Comparison of ENCODE assay signal across 10 mouse cellular contexts in genomic region chr9:29220493-29220892, GRCm38 (mm10).
A peak's percentile ranks its signal among the peaks of the same experiment; 100 is the strongest.
DNase-seq lines count a peak whose midpoint lies in the region; ATAC-seq lines count a peak whose summit lies in the region.
"Had no signal": no experiment of that assay in that cellular context is flagged by ENCODE, and none has a peak within 500 bp of the region (broad histone marks: within the 10 kb centered on the region; RNA-seq: fewer than 3 reads in every experiment).

No protein-coding gene starts in this region.

- H3K4me1 ChIP-seq in heart, embryonic 12.5 days (replicated peaks), result peaks cover 8% of the 10 kb centered on the region; the same call in 1 of the 2 replicates
- H3K4me1 ChIP-seq in embryonic facial prominence, embryonic 14.5 days (ENCODE audit: control insufficient read depth, insufficient read depth, low read length), result no peaks in the 10 kb centered on the region
- peaks cover 35% of the 10 kb centered on the region for H3K4me1 ChIP-seq in limb, embryonic 10.5 days
- H3K4me1 ChIP-seq: lung, embryonic 15.5 days had no signal

- H3K4me3 ChIP-seq in heart, embryonic 12.5 days, result no peak overlapping the region
- H3K4me3 ChIP-seq in embryonic facial prominence, embryonic 14.5 days (ENCODE audit: low read depth, low read length), result no peak overlapping the region
- H3K4me3 ChIP-seq in limb, embryonic 10.5 days, result no peak overlapping the region
- H3K4me3 ChIP-seq: layer of hippocampus, adult 2 months; lung, embryonic 15.5 days had no signal

- no peak overlapping the region for H3K9ac ChIP-seq in heart, embryonic 12.5 days
- no peak overlapping the region for H3K9ac ChIP-seq in embryonic facial prominence, embryonic 14.5 days (ENCODE audit: low read depth, low read length)
- H3K9ac ChIP-seq: lung, embryonic 15.5 days had no signal

- no peak overlapping the region for H3K4me2 ChIP-seq in heart, embryonic 12.5 days
- H3K4me2 ChIP-seq in embryonic facial prominence, embryonic 14.5 days (ENCODE audit: low read depth, low read length), result no peak overlapping the region
- H3K4me2 ChIP-seq: lung, embryonic 15.5 days had no signal

- ATAC-seq in heart, embryonic 12.5 days (ENCODE audit: insufficient number of reproducible peaks, low FRiP score), result no peak
- ATAC-seq in embryonic facial prominence, embryonic 14.5 days (ENCODE audit: low read depth), result no peak

- 0 out of 2 replicates have a peak, but pooled peaks cover 6% of the 10 kb centered on the region for H3K9me3 ChIP-seq in heart, embryonic 12.5 days (replicated peaks)
- H3K9me3 ChIP-seq in embryonic facial prominence, embryonic 14.5 days (ENCODE audit: control insufficient read depth, low read length), result no peaks in the 10 kb centered on the region
- H3K9me3 ChIP-seq in limb, embryonic 10.5 days (replicated peaks), result no peaks in the 10 kb centered on the region
- H3K9me3 ChIP-seq: lung, embryonic 15.5 days had no signal

- WGBS in heart, embryonic 12.5 days, result 52% methylated on average over 11 of the region's 11 CpGs
- 25% methylated on average over 11 of the region's 11 CpGs for WGBS in embryonic facial prominence, embryonic 14.5 days
- 34% methylated on average over 11 of the region's 11 CpGs for WGBS in limb, embryonic 10.5 days

- H3K27ac ChIP-seq in heart, embryonic 12.5 days (ENCODE audit: poor library complexity, severe bottlenecking), result no peak overlapping the region
- H3K27ac ChIP-seq in embryonic facial prominence, embryonic 14.5 days (replicated peaks; ENCODE audit: low read depth, low read length), result no peak overlapping the region
- no peak overlapping the region for H3K27ac ChIP-seq in limb, embryonic 10.5 days
- H3K27ac ChIP-seq: layer of hippocampus, adult 2 months; lung, embryonic 15.5 days had no signal

- no peaks in the 10 kb centered on the region for H3K27me3 ChIP-seq in heart, embryonic 12.5 days (replicated peaks)
- no peaks in the 10 kb centered on the region for H3K27me3 ChIP-seq in embryonic facial prominence, embryonic 14.5 days (replicated peaks; ENCODE audit: control insufficient read depth, insufficient read depth, low read length)
- H3K27me3 ChIP-seq in limb, embryonic 10.5 days (ENCODE audit: low read depth, poor library complexity, severe bottlenecking), result no peaks in the 10 kb centered on the region
- H3K27me3 ChIP-seq: lung, embryonic 15.5 days had no signal

- H3K36me3 ChIP-seq in heart, embryonic 12.5 days, result no peaks in the 10 kb centered on the region
- H3K36me3 ChIP-seq in embryonic facial prominence, embryonic 14.5 days (ENCODE audit: control insufficient read depth, insufficient read depth, low read length), result no peaks in the 10 kb centered on the region
- H3K36me3 ChIP-seq in limb, embryonic 10.5 days, result no peaks in the 10 kb centered on the region
- H3K36me3 ChIP-seq: lung, embryonic 15.5 days had no signal

- peak; percentile 31 for DNase-seq in heart, adult 8-10 months (ENCODE audit: low spot score)
- DNase-seq in cerebellum, adult 11 months, result peak; percentile 97
- DNase-seq in embryonic facial prominence, embryonic 14.5 days (ENCODE audit: low spot score), result peak; percentile 54
- DNase-seq in limb, embryonic 10.5 days (ENCODE audit: low spot score), result peak; percentile 46
- no peak for DNase-seq in adrenal gland, adult 18-20 months (ENCODE audit: low spot score in 2 of 2)
- no peak for DNase-seq in thymus, postnatal 10 days (ENCODE audit: low spot score in 2 of 2)
- no peak for DNase-seq in ovary, postnatal 36 days (ENCODE audit: low spot score)

Comparison
In these comparisons a context has a peak if more than half of its experiments do, and no peak if none do; other contexts are left out.
1. DNase-seq: peak in heart, adult 8-10 months (single experiment), cerebellum, adult 11 months (single experiment), embryonic facial prominence, embryonic 14.5 days (single experiment) and limb, embryonic 10.5 days (single experiment); none in adrenal gland, adult 18-20 months (0 of 2), thymus, postnatal 10 days (0 of 2) and ovary, postnatal 36 days (single experiment).